Mouse (Mus musculus): ENCODE data around the gene Hrh1.

DNA sequence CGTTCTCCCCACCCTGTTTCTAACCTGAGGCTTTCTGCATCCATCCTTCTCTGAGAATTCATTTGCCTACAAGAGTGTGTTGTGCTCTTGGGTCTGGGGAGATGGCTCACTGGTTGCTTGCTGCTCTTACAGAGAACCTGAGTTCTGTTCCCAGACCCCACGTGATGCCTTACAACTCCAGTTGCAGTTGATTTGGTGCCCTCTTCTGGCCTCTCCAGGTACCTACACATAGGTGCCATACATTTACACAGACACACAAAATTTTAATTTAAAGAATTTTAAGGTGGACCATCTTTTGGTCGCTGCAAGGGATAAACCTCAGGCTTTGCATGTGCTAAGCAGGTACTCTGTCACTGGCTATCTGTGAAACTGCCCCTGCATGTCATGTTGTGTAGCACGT, 57.5 kb downstream of the Hrh1 start:
- TF ChIP-seq CTCF (IDR thresholded peaks at IDR 0.05; ENCODE audit: low read depth) (no peak), EP300 (IDR thresholded peaks at IDR 0.05; ENCODE audit: low read depth) (no peak)
